Mouse (Mus musculus) B cell, adult 2 months (primary cell): ENCODE results near the gene Gipr.

ENCODE experiments used
- DNase-seq, 2 experiments: peaks; one replicate each; pipeline ENCODE4 v3.0.0; 2022

Gipr gene

DNA sequence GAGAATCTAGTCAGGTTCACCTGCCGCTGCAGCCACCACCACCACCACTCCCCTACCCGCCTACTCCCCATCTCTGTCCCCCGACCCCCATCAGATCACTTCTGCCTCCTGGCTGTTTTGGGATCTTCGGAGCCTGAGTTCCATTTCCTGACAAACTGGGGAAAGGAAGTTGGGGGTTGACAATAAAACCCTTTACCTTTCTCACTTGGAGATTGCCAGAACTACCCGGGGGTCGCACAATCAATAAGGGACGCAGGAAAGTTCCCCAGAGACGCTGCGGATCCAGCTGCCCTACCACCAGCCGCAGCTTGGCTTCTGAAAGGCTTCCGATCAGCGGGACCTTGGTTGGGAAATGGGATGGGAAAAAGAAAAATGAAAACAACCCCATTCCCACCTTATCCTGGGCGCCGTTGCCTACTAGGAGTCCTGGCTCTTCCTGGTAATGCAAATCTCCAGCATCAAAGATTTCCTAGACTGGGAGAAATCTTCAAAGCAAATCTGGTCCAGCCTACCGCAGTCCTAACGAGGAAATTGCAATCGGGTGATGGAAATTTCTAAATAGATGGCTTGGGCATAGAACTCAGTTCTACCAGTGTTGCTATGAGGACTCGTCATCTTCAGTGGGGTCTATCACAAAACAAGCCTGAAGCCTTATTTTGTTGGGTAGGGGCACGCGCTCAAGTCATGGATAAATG, 17.6 kb downstream of the Gipr start:
- DNase-seq = no peak

DNA sequence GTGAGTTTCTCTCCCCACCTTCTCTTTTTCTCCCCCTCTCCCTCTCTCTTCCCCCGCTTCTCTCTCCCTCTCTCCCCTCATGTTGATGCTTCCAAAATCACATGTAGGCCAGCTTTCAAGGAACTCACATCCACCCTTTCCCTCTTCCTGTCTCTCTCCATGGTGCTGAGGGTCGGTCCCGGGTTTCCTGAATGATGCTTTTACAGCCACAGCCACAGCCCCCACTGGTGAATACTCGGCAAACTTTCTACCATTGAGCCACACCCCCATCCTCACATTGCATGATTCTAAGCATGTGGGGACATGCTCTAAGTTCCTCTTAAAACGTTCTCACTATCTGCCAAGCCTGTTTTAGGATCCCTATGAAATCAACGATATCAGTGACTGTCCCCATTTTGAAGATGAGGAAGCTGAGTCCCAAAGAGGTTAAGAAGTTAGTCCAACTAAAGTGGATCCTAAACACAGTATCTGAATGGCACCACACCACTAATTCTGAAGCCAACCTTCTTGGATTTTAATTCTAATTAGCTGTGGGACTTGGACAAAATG, 18.4 kb downstream of the Gipr start:
- no peak for DNase-seq

DNA sequence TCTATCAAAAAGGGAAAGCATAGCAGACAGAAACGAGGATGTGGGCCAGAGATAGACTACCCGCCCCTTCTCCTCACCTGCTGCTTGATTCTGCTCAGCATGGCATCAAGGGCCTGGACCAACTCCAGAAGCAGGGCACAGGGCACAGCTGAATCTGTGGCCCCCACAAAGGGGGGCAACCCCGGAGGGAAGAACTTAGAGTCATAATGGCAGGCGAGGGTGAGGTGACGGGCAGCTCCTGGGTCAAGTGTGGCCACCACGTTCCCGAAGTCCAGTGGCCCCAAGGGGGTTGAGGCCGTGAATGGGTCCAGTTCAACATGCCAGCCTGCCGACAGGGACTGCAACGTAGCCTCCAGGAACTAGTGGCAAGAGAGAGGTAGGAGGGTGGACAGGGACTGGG, 19.1 kb downstream of the Gipr start:
- DNase-seq = no peak

DNA sequence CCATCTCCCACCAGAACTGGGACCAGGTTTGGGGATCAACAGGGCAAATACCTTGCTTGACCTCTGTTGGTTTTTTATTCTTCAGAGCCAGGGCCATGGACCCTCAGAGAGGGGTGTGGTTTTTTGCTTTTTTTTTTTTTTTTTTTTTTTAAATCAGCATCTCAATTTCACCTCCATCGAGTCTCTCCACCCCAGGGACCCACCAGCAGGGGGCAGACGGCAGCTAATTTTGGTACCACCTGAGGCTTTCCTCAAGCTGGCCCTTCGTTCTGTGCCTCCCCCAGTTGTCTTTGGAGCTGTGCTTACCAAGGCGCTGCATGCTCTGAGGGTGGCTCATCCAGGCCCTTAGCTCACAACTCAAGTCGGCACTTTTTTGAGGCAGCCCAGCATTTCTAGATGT, 28.5 kb downstream of the Gipr start:
- DNase-seq = peak; percentile 76 to 82

DNA sequence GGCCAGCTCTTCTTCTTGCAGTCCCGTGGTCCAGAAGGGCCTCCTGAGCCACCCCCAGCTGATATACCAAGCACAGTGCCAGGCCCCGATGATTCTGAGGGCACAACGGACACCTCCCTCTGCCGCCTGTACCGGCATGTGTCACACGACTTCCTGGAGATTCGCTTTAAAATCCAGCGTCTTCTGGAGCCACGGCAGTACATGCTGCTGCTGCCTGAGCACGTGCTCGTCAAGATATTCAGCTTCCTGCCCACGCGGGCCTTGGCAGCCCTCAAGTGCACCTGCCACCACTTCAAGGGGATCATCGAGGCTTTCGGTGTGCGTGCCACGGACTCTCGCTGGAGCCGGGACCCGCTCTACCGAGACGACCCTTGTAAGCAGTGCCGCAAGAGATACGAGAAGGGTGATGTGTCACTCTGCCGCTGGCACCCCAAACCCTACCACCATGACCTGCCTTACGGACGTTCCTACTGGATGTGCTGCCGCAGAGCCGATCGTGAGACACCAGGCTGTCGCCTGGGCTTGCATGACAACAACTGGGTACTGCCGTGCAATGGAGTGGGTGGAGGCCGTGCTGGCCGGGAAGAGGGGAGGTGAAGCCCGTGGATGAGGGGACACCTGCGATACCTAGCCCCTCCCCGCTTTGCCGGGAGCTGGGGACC, 29.1 kb downstream of the Gipr start:
- no peak for DNase-seq

DNA sequence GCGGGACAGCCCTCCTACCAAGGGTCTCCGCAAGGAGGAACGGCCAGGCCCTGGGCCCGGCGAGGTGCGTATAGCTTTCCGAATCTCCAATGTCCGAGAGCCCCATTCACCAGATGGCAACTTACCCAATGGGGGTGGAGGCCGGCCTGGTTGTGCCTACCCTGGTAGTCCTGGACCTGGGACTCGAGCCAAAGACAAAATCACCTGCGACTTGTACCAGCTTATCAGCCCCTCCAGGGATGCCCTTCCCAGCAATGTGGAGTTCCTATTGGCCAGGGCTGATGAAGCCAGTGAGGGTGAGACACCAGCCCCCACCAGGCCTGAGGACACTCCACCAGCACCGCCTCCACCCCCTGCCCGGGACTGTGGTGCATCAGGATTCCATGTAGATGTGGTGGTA, 29.8 kb downstream of the Gipr start:
- no peak for DNase-seq

DNA sequence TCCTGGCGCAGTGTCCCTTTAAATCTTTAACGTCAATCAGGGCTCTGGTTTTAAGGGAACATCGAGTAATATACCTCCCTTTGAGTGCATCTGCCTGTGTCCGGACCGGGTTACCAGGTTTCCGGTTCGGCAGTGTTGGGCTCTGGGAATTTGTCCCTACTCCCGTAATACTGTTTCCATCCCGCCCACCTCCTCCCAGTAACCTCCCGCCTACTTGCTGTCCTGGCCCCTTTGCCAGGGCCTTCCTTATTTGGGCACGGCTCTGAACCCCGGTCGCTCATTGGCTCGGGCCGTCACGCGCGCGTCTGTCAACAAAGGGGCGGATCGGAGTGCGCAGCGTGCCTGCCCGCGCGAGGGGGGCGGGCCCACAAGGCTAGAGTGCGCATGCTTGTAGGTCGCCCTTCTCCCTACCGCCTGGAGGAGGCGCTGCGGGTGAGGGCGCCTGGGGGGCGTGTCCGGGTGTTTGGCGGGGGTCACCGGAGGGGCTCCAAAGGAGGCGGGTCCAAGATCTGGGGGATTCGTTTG, 34.5 kb downstream of the Gipr start:
- DNase-seq = peak; percentile 97

DNA sequence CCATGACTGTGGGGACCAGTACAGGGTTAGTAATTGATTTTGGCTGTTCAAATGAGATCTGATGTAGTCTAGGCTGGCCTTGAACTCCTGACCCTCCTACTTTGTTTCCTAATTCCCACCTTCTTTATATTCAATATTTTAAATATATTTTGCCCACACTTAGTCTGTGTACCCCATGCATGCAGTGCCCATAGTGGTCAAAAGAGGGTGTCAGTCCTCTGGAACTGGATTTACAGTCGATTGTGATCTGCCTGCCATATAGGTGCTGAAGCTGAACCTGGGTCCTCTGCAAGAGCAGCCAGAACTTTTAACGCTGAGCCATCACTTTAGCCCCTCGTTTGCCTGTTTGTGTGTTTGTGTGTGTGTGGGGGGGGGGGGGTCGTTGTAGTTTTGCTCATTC, 35.3 kb downstream of the Gipr start:
- peak; percentile 33 to 49 for DNase-seq

DNA sequence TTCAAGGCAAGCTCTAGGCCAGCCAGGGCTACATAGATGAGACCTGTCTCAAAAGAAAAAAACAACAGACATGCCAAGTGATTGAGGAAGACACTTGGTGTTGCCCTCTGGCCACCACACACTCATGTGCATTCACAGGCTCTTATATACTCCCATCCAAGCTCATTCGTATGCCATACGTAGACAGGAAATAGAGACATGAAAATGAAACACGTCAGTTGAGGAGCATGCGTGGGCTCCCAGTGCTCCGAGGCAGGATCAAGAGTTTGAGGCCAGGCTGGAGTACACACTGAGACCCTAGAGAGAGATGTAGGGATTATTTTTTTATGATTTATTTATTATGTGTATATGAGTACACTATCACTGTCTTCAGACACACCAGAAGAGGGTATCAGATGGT, 36.5 kb downstream of the Gipr start:
- DNase-seq = no peak

DNA sequence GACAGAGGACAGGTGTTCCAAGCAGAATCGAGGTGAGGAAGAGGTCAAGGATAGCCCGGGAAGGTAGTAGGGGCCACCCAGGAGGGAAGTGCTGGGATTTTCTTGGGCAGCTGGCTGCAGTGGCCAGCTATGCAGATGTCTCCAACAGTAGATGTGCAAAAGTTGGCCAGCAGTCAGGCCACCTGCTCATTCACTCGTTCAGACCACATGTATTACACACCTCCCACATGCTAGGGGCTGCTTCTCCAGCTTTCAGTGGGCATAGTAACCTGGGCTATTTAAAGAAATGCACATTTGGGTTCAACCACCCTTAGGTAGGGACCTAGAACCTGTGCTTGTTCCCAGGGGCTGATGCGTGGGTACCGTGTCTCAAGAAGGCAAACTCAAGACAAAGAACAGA, 38.2 kb downstream of the Gipr start:
- no peak for DNase-seq

DNA sequence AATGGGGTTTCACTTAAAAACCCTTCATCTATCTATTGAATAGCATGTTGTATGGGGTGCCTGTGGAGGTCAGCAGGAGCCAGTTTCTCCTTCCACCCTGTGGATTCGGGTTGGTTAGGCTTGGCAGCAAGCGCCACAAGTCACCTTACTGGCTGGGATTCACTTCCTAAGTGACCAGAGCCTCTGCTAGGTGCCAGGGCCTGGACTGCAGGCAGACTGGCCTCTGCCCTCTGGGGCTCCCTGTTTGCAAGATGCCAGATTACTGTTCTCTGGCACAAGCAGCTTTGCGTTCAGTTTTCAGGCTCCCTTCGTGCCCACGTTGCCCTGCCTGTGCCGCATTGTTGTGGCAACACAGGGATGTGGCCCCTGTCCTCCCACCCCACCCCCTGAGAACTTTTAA, 41.2 kb downstream of the Gipr start:
- DNase-seq = no peak

DNA sequence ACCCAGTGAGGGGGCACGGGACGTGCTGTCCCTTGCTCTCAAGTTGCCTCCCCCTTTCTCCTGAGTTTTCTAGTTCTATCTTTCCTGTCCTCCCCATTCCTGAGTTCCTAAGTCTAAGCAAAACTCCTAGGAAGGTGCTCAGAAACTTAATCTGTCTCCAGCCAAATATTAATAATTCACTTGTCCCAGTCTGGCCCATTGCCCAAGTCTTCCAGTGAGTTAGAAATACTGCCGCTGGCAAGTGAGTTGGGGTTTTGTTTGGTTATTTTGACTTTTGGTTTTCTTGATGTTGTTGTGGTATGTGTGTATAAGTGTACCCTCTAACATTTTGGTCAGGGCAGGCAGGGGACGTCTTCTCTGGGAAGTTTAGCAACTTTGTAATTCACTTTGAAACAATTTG, 44.2 kb downstream of the Gipr start:
- no peak for DNase-seq

DNA sequence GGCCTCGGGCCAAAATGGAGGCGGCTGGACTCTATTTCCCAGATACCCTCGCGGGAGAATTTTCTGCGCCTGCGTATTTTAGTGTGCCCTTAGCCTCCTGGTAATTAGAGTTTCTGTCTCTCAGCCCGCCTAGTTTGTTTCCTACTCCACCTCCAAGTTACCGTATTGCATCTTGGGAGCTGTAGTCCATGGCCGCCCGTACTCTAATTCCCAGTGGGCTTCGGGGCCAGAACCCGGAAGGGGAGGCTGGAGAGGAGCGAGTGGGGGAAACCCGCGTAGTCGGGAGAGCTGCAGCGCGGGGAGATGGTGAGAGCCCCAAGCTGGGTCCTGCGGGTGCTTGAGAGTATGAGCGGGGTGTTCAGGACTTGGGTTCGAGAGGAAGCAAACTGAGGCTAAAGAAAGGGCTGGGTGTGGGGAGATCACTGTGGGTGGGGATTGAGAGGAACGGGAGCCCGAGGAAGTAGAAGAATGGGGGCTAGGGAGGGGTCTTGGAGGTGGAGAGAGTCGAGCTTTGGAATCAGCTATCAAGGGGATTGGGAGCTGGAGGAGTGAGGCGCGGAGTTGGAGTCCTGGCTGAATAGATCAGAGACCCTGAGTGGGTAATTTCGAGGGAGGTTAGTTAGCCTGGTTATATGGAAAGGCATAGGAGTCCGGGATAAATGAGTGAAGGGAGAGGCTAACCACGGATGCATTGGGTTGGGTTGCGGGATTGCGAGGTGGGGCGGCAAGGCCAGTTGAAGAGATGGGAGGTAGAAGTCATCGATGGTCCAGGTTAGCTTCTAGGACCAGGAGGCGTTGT, 46.1 kb downstream of the Gipr start, which contains the start of gene Fbxo46:
Gene Fbxo46 (plus strand): TSS at position 229 of the 799 bp plus-strand sequence.
- DNase-seq = peak; percentile 93 to 95

DNA sequence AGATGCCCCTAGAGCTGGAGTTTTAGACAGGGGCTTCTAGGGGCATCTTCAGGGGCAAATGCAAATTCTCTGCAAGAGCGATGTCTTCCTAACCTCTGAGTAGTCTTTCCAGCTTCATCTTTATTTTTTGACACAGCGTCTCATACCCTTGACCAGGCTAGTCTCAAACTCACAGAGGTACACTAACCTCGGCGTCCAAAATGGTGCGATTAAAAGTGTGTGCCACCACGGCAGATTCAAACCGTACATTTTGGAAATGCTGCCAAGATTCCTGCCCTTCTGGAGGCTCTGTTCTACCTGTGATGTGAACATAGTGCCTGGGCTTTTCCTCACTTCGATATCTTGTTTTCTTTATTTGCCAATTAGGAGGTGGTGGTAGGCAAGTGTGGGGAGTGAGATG, 46.8 kb downstream of the Gipr start:
- no peak for DNase-seq

DNA sequence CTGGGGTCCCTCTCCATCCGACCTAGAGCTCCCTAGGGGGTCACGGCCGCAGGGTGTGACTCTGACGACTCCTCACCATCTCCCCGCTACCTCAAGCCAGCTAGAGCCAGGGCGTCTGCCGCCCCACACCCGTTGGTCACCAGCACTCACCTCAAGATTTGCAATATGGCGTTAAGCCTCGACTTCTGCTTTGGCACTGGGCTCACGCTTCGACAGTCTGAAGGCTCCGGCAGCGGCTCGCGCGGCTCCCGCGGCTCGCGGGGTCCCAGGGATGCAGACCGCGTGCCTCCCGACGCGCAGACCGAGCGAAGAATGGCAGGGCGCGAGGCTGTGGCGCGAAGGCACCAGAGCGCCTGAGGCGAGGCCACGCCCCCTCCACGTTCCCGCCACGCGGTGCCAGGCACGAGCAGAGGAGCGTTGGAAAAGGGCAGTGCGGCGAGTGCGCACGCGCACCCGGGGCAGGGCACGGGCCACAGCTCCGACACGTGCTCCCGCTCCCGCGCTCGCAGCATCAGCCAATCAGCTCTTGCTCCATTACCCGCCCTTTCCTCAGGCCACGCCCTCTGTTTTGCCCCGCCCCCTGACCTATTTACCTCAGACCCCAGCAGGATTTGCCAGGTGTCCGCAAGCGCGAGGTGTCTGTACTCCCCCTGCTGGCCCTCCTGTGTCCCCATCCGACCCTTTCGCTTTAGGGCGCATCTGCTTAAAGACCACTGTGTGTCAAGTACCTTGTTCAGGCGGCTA, 47.7 kb downstream of the Gipr start, which contains the start of gene Gm4969:
Gene Gm4969 (minus strand): TSS at position 341 of the 744 bp plus-strand sequence.
- peak; percentile 27 to 30 for DNase-seq

DNA sequence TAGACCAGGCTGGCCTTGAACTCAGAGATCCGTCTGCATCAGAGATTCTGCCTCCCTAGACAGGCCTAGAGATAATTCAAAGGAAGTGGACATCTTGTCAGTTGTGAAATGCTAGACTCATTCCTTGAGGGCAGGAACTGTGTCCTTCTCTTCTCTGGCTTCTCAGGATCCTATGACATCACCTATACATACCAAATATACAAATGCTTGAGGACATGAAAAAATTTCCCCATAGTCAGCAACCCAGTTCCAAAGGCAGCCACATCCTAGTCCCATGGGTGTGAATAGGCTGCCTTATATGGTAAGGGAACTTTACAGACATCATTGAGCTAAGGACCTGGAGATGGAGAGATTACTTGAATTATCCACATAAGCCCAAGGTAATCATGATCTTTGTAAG, 56.4 kb downstream of the Gipr start:
- DNase-seq = no peak

DNA sequence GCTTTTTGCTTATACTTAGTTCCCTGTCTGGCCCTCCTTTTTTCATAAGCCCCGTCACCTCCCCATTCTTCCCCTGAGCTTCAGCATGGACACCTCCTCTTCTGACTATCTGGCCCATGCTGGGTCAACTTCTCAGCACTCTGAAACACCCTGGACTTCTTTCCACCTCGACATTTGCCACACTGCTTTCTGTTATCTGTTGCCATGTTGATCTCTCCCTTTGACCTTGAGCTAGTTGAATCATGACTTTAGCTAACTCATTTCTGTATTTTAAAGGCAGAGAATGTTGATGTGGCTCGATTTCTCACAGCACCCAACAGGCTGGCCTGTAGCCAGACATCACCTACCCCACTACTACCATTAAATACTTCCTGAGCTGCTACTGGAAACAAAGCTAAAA, 58.5 kb downstream of the Gipr start:
- no peak for DNase-seq
